Mouse (Mus musculus) stomach, postnatal 0 days (tissue): Measurements from ENCODE around the gene Abhd8.

Experiments
- CTCF ChIP-seq: IDR thresholded peaks from 2 replicates; pipeline ENCODE4 v1.5.1; 2016; ENCODE audit warnings: antibody characterized with exemption, low read depth, mild to moderate bottlenecking, moderate library complexity
- EP300 ChIP-seq: optimal IDR thresholded peaks from 2 replicates; pipeline ENCODE3; 2016; ENCODE audit warnings: antibody characterized with exemption

GRCm38 (mm10) chr8:71411535-71412273, 51.8 kb downstream of the Abhd8 start:
- no peak for TF ChIP-seq CTCF
- TF ChIP-seq EP300, result no peak
